Mouse (Mus musculus): ENCODE measurements around the gene Alkbh7. TPM values are rescaled to one million over a fixed set of nuclear protein-coding genes. Genes with fewer than 3 reads are reported as not detected.
A peak's percentile ranks its signal among the peaks of the same experiment; 100 is the strongest.

Alkbh7 gene
- polyA plus RNA-seq, 1 experiment from 2014 or later = 39.0 TPM

DNA sequence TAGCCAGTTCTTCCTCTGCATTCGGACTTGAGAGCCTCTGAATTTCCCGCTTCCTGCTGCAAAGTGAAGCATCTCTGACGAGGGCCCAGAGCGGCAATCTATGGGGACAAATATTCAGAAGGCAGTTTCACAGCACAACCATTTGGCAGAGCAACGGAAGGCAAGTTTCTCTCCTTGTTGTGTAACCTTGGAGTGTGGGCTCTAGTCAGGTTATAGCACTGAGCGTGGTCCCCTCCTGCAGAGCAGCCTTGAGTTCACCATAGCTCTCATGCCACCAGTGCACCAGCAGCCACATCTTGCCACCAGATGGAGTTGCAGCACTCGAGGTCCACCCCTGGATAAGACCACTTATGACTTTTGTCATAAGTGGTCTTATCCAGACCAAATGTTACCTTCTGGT, 8.7 kb upstream of the Alkbh7 start:
- peak; percentile 24 for DNase-seq
- Histone ChIP-seq H3K4me3 (ENCODE audit: low read depth, low read length) (no peak overlapping the region), H3K4me1 (ENCODE audit: insufficient read depth) (peaks cover 5% of the 10 kb centered on the region; the same call in 1 of the 2 replicates), H3K9me3 (ENCODE audit: low read depth, low read length) (no peaks in the 10 kb centered on the region), H3K27ac (ENCODE audit: low read depth) (no peak overlapping the region), H3K9ac (no peak overlapping the region), H3K36me3 (ENCODE audit: insufficient read depth) (peaks cover 20% of the 10 kb centered on the region), H3K27me3 (ENCODE audit: insufficient read depth, low read length) (no peaks in the 10 kb centered on the region), H3K4me2 (0 out of 2 replicates have a peak overlapping the region, but pooled peaks have one; percentile 7)
- WGBS = 78% methylated on average over 7 of the region's 7 CpGs
- no peak for ATAC-seq (ENCODE audit: insufficient read depth)
- peak; percentile 31 for TF ChIP-seq CTCF (IDR thresholded peaks at IDR 0.05; ENCODE audit: low read depth)

DNA sequence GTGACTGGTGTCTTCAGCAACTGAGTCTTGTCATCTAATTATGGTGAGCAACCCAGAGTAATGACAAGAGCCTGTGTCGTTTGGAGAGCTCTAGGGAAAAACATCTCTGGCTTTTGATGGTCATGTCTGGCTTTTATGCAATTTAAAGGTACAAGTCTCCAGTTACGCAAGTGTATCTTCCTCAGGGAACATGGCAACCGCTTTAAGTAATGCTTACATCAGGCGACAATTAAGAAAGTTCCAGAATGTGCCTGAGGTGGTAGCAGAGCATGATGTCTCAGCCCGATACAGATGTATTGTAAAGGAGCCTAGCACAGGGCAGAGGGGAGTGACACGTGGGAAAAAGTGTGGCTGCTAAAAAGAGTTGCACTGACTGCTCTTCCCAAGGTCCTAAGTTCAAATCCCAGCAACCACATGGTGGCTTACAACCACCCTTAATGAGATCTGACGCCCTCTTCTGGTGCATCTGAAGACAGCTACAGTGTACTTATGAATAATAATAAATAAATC, 8.2 kb upstream of the Alkbh7 start:
- no peak for ATAC-seq (ENCODE audit: insufficient read depth)
- no peak overlapping the region for H3K27ac ChIP-seq (ENCODE audit: low read depth)
- DNase-seq = no peak
- peak overlapping the region; percentile 77; the same call in 1 of the 2 replicates for H3K9ac ChIP-seq
- peak overlapping the region; percentile 83; the same call in 1 of the 2 replicates for H3K4me3 ChIP-seq (ENCODE audit: low read depth, low read length)
- peaks cover 5% of the 10 kb centered on the region; the same call in 1 of the 2 replicates for H3K4me1 ChIP-seq (ENCODE audit: insufficient read depth)
- 69% methylated on average over 7 of the region's 7 CpGs for WGBS
- H3K36me3 ChIP-seq (ENCODE audit: insufficient read depth) = peaks cover 26% of the 10 kb centered on the region
- H3K9me3 ChIP-seq (ENCODE audit: low read depth, low read length) = no peaks in the 10 kb centered on the region
- no peak for TF ChIP-seq CTCF (IDR thresholded peaks at IDR 0.05; ENCODE audit: low read depth)
- H3K27me3 ChIP-seq (ENCODE audit: insufficient read depth, low read length) = no peaks in the 10 kb centered on the region
- peak overlapping the region; percentile 86 for H3K4me2 ChIP-seq

GRCm38 (mm10) chr17:56989467-56990114, 7.5 kb upstream of the Alkbh7 start:
- Histone ChIP-seq H3K4me3 (ENCODE audit: low read depth, low read length) (peak overlapping the region; percentile 83), H3K4me2 (peak overlapping the region; percentile 86), H3K9ac (peak overlapping the region; percentile 77), H3K27me3 (ENCODE audit: insufficient read depth, low read length) (no peaks in the 10 kb centered on the region), H3K4me1 (ENCODE audit: insufficient read depth) (peaks cover 5% of the 10 kb centered on the region; the same call in 1 of the 2 replicates), H3K27ac (ENCODE audit: low read depth) (peak overlapping the region; percentile 67), H3K36me3 (ENCODE audit: insufficient read depth) (peaks cover 32% of the 10 kb centered on the region), H3K9me3 (ENCODE audit: low read depth, low read length) (no peaks in the 10 kb centered on the region)
- ATAC-seq (ENCODE audit: insufficient read depth) (peak; percentile 93), DNase-seq (peak; percentile 93)
- 3% methylated on average over 25 of the region's 25 CpGs for WGBS
- TF ChIP-seq CTCF (IDR thresholded peaks at IDR 0.05; ENCODE audit: low read depth) = no peak

DNA sequence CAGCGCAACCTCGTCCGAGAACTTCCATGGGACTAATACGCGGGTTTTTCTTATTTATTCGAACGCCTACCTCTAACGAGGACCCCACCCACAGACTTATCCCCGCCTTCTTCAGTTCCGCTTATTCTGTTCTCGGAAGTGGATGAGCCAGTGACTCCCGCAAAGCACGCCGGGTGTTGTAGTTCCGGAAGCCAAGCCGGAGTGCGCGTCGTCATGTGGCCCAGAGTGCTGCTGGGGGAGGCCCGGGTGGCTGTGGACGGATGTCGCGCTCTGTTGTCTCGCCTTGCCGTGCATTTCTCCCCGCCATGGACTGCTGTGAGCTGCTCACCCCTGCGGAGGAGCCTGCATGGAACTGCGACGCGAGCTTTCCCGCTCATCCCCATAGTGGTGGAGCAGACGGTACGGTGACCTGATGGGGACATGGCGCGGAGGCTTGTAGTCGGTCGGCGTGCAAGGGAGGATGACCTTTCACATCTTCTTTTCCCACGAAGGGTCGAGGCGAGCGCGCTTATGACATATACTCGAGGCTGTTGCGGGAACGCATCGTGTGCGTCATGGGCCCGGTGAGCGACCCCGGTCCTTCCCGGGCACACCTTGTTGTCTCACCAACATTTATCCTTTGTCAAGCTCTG, 6.9 kb upstream of the Alkbh7 start, which contains the start of gene Clpp:
Clpp (plus strand) TSS at position 191 of the 632 bp plus-strand sequence.
- Histone ChIP-seq H3K4me2 (peak within 1 kb of the TSS; percentile 86), H3K4me3 (ENCODE audit: low read depth, low read length) (peak within 1 kb of the TSS; percentile 83), H3K27ac (ENCODE audit: low read depth) (peak within 1 kb of the TSS; percentile 67), H3K9ac (peak within 1 kb of the TSS; percentile 77), H3K27me3 (ENCODE audit: insufficient read depth, low read length) (no peaks in the 10 kb centered on the region), H3K9me3 (ENCODE audit: low read depth, low read length) (no peaks in the 10 kb centered on the region), H3K36me3 (ENCODE audit: insufficient read depth) (peaks cover 38% of the 10 kb centered on the region), H3K4me1 (ENCODE audit: insufficient read depth) (peaks cover 5% of the 10 kb centered on the region; the same call in 1 of the 2 replicates)
- under 1% methylated on average over 52 of the region's 52 CpGs for WGBS
- no peak for TF ChIP-seq CTCF (IDR thresholded peaks at IDR 0.05; ENCODE audit: low read depth)
- ATAC-seq (ENCODE audit: insufficient read depth) (peak; percentile 97), DNase-seq (peak; percentile 98)

DNA sequence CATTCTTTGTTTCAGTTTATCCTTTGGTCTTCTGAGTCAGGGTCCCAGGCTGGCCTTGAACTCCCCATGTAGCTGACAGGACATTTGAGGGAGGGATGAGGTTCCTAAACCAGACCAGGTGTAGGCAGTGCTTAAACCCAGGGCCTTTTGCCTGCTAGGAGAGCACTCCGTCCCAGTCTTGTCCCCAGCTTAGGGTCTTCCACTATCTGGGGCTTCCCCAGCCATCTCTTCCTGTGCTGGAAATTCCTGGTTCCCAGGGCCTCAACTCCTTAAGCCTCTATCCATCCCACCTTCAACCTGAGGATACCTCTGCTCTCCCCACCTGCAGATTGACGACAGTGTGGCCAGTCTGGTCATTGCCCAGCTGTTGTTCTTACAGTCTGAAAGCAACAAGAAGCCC, 6.2 kb upstream of the Alkbh7 start:
- H3K4me1 ChIP-seq (ENCODE audit: insufficient read depth) = peaks cover 5% of the 10 kb centered on the region; the same call in 1 of the 2 replicates
- H3K4me3 ChIP-seq (ENCODE audit: low read depth, low read length) = peak overlapping the region; percentile 83
- H3K36me3 ChIP-seq (ENCODE audit: insufficient read depth) = peaks cover 45% of the 10 kb centered on the region
- H3K4me2 ChIP-seq = peak overlapping the region; percentile 86
- ATAC-seq (ENCODE audit: insufficient read depth) = no peak
- H3K27me3 ChIP-seq (ENCODE audit: insufficient read depth, low read length) = no peaks in the 10 kb centered on the region
- no peaks in the 10 kb centered on the region for H3K9me3 ChIP-seq (ENCODE audit: low read depth, low read length)
- no peak for TF ChIP-seq CTCF (IDR thresholded peaks at IDR 0.05; ENCODE audit: low read depth)
- H3K27ac ChIP-seq (ENCODE audit: low read depth) = no peak overlapping the region
- no peak for DNase-seq
- 63% methylated on average over 2 of the region's 2 CpGs for WGBS
- peak overlapping the region; percentile 77 for H3K9ac ChIP-seq

GRCm38 (mm10) chr17:56995046-56995445, 2.1 kb upstream of the Alkbh7 start:
- Histone ChIP-seq H3K27ac (ENCODE audit: low read depth) (no peak overlapping the region), H3K9me3 (ENCODE audit: low read depth, low read length) (no peaks in the 10 kb centered on the region), H3K9ac (no peak overlapping the region), H3K27me3 (ENCODE audit: insufficient read depth, low read length) (no peaks in the 10 kb centered on the region), H3K4me1 (ENCODE audit: insufficient read depth) (peaks cover 9% of the 10 kb centered on the region), H3K4me2 (no peak overlapping the region), H3K4me3 (ENCODE audit: low read depth, low read length) (no peak overlapping the region), H3K36me3 (ENCODE audit: insufficient read depth) (peaks cover 64% of the 10 kb centered on the region)
- no peak for ATAC-seq (ENCODE audit: insufficient read depth)
- TF ChIP-seq CTCF (IDR thresholded peaks at IDR 0.05; ENCODE audit: low read depth) = no peak
- DNase-seq = no peak
- 85% methylated on average over 8 of the region's 8 CpGs for WGBS

- DNase-seq (no peak), ATAC-seq (ENCODE audit: insufficient read depth) (no peak)
- H3K4me2 ChIP-seq = no peak overlapping the region; the same call in 1 of the 2 replicates
- peaks cover 4% of the 10 kb centered on the region; the same call in 1 of the 2 replicates for H3K4me1 ChIP-seq (ENCODE audit: insufficient read depth)
- H3K27me3 ChIP-seq (ENCODE audit: insufficient read depth, low read length) = no peaks in the 10 kb centered on the region
- no peak overlapping the region for H3K4me3 ChIP-seq (ENCODE audit: low read depth, low read length)
- 62% methylated on average over 2 of the region's 2 CpGs for WGBS
- TF ChIP-seq CTCF (IDR thresholded peaks at IDR 0.05; ENCODE audit: low read depth) = no peak
- H3K27ac ChIP-seq (ENCODE audit: low read depth) = no peak overlapping the region
- no peaks in the 10 kb centered on the region for H3K9me3 ChIP-seq (ENCODE audit: low read depth, low read length)
- peaks cover 71% of the 10 kb centered on the region for H3K36me3 ChIP-seq (ENCODE audit: insufficient read depth)
- no peak overlapping the region for H3K9ac ChIP-seq
These were observed 633 bp upstream of the Alkbh7 start for GRCm38 (mm10) chr17:56996506-56996905.
